Mouse (Mus musculus) naive thymus-derived CD4-positive, alpha-beta T cell, adult 2 months (primary cell): ENCODE measurements at regions not wholly inside any gene's neighbourhood (a gene's known extent, or its start where the extent isn't known, plus 50 kb on each side); places are given as distances from the start of the nearest gene placed in this dataset.
A peak's percentile ranks its signal among the peaks of the same experiment; 100 is the strongest.
"Not testable (repeated sequence)": the region's sequence is repeated elsewhere in the genome, so short reads cannot be mapped to it uniquely, and the experiment has no call there.

Source experiments
- DNase-seq: peaks from one replicate; pipeline ENCODE4 v3.0.0-alpha.2; 2011; ENCODE audit warnings: low read depth

GRCm38 (mm10) chr9:33436459-33436858 is 800.4 kb downstream of the Ets1 start:
- no peak for DNase-seq

- DNase-seq, result no peak
These were observed 806.2 kb downstream of the Ets1 start for GRCm38 (mm10) chr9:33442266-33442665.

- DNase-seq, result no peak
These were observed 809.9 kb downstream of the Ets1 start for GRCm38 (mm10) chr9:33445902-33446301.

- no peak for DNase-seq
These were observed 839.1 kb downstream of the Ets1 start for GRCm38 (mm10) chr9:33475106-33475505.

GRCm38 (mm10) chr9:33482845-33483540 is 847.0 kb downstream of the Ets1 start:
- DNase-seq, result peak; percentile 1

- DNase-seq, result no peak
These were observed 847.5 kb downstream of the Ets1 start for GRCm38 (mm10) chr9:33483541-33483846.

GRCm38 (mm10) chr9:33533101-33533810 is 897.2 kb downstream of the Ets1 start:
- DNase-seq, result no peak

- no peak for DNase-seq
These were observed 907.3 kb downstream of the Ets1 start for GRCm38 (mm10) chr9:33543301-33543700.

- no peak for DNase-seq
These were observed 910.2 kb downstream of the Ets1 start for GRCm38 (mm10) chr9:33546126-33546737.

GRCm38 (mm10) chr9:33549395-33549794 is 913.4 kb downstream of the Ets1 start:
- no peak for DNase-seq

GRCm38 (mm10) chr9:33571990-33572389 is 913.7 kb upstream of the Kirrel3 start:
- no peak for DNase-seq

- DNase-seq, result no peak
These were observed 874.2 kb upstream of the Kirrel3 start for GRCm38 (mm10) chr9:33611511-33611910.

GRCm38 (mm10) chr9:33624378-33624777 is 861.3 kb upstream of the Kirrel3 start:
- DNase-seq, result no peak

GRCm38 (mm10) chr9:33629731-33630473 is 855.8 kb upstream of the Kirrel3 start:
- no peak for DNase-seq

- DNase-seq, result no peak
These were observed 822.7 kb upstream of the Kirrel3 start for GRCm38 (mm10) chr9:33662978-33663377.

GRCm38 (mm10) chr9:33681129-33681528 is 804.6 kb upstream of the Kirrel3 start:
- no peak for DNase-seq

- DNase-seq, result no peak
These were observed 794.0 kb upstream of the Kirrel3 start for GRCm38 (mm10) chr9:33691731-33692130.

- no peak for DNase-seq
These were observed 768.1 kb upstream of the Kirrel3 start for GRCm38 (mm10) chr9:33717614-33718013.

GRCm38 (mm10) chr9:33724811-33725210 is 760.9 kb upstream of the Kirrel3 start:
- DNase-seq, result no peak

GRCm38 (mm10) chr9:33728058-33728457 is 757.6 kb upstream of the Kirrel3 start:
- DNase-seq, result not testable (repeated sequence)

- no peak for DNase-seq
These were observed 725.0 kb upstream of the Kirrel3 start for GRCm38 (mm10) chr9:33760701-33761100.

GRCm38 (mm10) chr9:33766235-33766634 is 719.5 kb upstream of the Kirrel3 start:
- DNase-seq, result no peak

- no peak for DNase-seq
These were observed 715.9 kb upstream of the Kirrel3 start for GRCm38 (mm10) chr9:33769811-33770210.
